Mouse (Mus musculus) midbrain, embryonic 12.5 days (tissue): ENCODE data around the gene Phrf1. TPM values are rescaled to one million over a fixed set of nuclear protein-coding genes. Genes with fewer than 3 reads are reported as not detected.
"Not testable (repeated sequence)": the region's sequence is repeated elsewhere in the genome, so short reads cannot be mapped to it uniquely, and the experiment has no call there.

Experiments used
- ATAC-seq: fragments of 200-750 bp; cut with Nextera tagmentation; 2 replicates; pipeline ENCODE4 v1.8.0; 2017; ENCODE audit warnings: low read depth, moderate TSS enrichment, moderate library complexity; ENCODE audit not compliant: low FRiP score
- H3K27ac ChIP-seq: fragments of 300-500 bp; sonication (generic); replicated peaks from 2 replicates; pipeline ENCODE4 v1.5.1; 2016; ENCODE audit warnings: mild to moderate bottlenecking
- H3K27me3 ChIP-seq: fragments of 300-500 bp; sonication (generic); 2 replicates; pipeline ENCODE4 v1.6.1; 2016; ENCODE audit warnings: mild to moderate bottlenecking
- H3K36me3 ChIP-seq: fragments of 300-500 bp; sonication (generic); 2 replicates; pipeline ENCODE4 v1.6.1; 2016
- H3K4me1 ChIP-seq: fragments of 300-500 bp; sonication (generic); 2 replicates; pipeline ENCODE4 v1.6.1; 2016
- H3K4me2 ChIP-seq: fragments of 300-500 bp; sonication (generic); replicated peaks from 2 replicates; pipeline ENCODE4 v1.6.1; 2016; ENCODE audit warnings: mild to moderate bottlenecking, moderate library complexity
- H3K4me3 ChIP-seq: fragments of 300-500 bp; sonication (generic); 2 replicates; pipeline ENCODE4 v1.5.1; 2016; ENCODE audit warnings: mild to moderate bottlenecking
- H3K9ac ChIP-seq: fragments of 300-500 bp; sonication (generic); replicated peaks from 2 replicates; pipeline ENCODE4 v1.6.1; 2016; ENCODE audit warnings: mild to moderate bottlenecking, moderate library complexity
- H3K9me3 ChIP-seq: fragments of 300-500 bp; sonication (generic); 2 replicates; pipeline ENCODE4 v1.6.1; 2016; ENCODE audit warnings: mild to moderate bottlenecking
- WGBS: fragments of 180-500 bp; shearing (Covaris S2); methylation state at CpG from one replicate; pipeline ENCODE4 v1.1.7; 2016; 5-methylcytosine and 5-hydroxymethylcytosine counted together
- polyA plus RNA-seq: library from polyadenylated mRNA; unstranded; fragments of >200 nt; fragmentation: Nextera tagmentation; extraction: Ambion mirVana; gene quantifications from 2 replicates; pipeline ENCODE4 v1.2.1, GENCODE M21; 2016

The Phrf1 gene
- polyA plus RNA-seq, 1 experiment from 2014 or later: 107 TPM

DNA sequence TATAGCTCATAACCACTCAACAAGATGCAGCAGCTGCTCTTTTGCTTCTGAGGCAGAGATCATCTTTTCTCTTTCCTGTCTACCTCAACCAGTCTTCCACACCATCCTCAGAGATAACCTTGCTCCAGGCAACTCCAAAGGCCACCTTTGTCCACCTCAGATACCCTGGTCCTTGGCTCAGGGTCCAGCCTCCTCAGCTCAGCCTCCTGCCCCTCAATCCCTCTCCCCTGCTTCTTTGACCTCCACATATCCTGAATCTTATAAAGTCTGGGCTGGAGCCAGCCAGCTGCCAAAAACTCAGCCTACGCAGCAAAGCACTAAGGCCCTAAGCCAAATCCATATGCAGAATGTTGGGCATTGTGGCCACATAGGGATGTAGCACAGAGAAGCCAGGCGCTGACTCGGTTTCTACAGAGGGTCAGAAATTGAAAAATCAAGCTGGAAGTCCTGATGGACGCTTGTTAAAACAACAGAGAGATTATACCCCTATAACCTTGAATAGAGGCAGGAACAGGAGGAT is 5.8 kb upstream of the Phrf1 start:
- Histone ChIP-seq H3K27me3 (no peaks in the 10 kb centered on the region), H3K27ac (peak overlapping the region; percentile 78; the same call in 1 of the 2 replicates), H3K9ac (no peak overlapping the region), H3K36me3 (peaks cover 22% of the 10 kb centered on the region), H3K4me2 (peak overlapping the region; percentile 84), H3K4me1 (peaks cover 23% of the 10 kb centered on the region), H3K9me3 (no peaks in the 10 kb centered on the region), H3K4me3 (no peak overlapping the region)
- ATAC-seq: no peak
- 90% methylated on average over 4 of the region's 4 CpGs for WGBS

DNA sequence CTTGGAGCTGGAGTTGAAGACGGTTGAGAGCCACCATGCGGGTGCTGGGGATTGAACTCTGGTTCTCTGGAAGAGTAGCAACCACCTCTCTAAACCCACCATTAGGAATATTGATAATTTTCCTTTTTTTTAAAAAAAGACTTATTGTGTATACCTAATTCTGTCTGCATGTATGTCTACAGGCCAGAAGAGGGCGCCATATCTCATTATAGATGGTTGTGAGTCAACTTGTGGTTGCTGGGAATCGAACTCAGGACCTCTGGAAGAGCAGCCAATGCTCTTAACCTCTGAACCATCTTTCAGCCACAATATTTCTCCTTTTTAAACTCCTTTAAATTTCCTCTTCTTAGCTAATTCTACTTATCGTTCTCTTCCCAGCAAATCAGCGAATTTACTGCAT is 2.0 kb upstream of the Phrf1 start:
- Histone ChIP-seq H3K9ac (no peak overlapping the region), H3K36me3 (peaks cover 8% of the 10 kb centered on the region)

DNA sequence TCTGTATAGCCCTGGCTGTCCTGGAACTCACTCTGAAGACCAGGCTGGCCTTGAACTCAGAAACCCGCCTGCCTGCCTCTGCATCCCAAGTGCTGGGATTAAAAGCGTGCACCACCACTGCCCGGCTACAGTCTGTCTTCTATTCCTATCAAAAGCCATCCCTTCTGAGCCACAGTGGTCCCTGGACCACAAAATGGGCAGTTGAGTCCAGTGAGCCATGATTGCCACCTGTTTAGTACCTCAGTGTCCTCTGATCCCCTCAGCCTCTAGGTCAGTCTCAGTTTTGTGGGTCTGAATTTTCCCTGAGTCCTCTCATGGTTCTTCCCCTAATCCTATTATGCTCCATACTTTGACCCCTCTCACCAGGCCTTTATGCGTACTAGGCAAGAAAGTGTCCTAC is 788 bp upstream of the Phrf1 start:
- no peak for ATAC-seq
- no peak overlapping the region for H3K9ac ChIP-seq
- peak overlapping the region; percentile 98 for H3K4me2 ChIP-seq
- 75% methylated on average over 4 of the region's 4 CpGs for WGBS
- no peaks in the 10 kb centered on the region for H3K9me3 ChIP-seq
- H3K4me3 ChIP-seq: peak overlapping the region; percentile 87; the same call in 1 of the 2 replicates
- H3K27ac ChIP-seq: 0 out of 2 replicates have a peak overlapping the region, but pooled peaks have one; percentile 94
- peaks cover 21% of the 10 kb centered on the region for H3K36me3 ChIP-seq
- no peaks in the 10 kb centered on the region for H3K27me3 ChIP-seq
- H3K4me1 ChIP-seq: peaks cover 16% of the 10 kb centered on the region

More for the DNA sequence above, 2.0 kb upstream of the Phrf1 start:
- Histone ChIP-seq H3K4me1 (peaks cover 27% of the 10 kb centered on the region), H3K4me2 (no peak overlapping the region), H3K27ac (no peak overlapping the region), H3K9me3 (no peaks in the 10 kb centered on the region), H3K27me3 (no peaks in the 10 kb centered on the region), H3K4me3 (no peak overlapping the region)
- no peak for ATAC-seq
- 83% methylated on average over 6 of the region's 6 CpGs for WGBS

DNA sequence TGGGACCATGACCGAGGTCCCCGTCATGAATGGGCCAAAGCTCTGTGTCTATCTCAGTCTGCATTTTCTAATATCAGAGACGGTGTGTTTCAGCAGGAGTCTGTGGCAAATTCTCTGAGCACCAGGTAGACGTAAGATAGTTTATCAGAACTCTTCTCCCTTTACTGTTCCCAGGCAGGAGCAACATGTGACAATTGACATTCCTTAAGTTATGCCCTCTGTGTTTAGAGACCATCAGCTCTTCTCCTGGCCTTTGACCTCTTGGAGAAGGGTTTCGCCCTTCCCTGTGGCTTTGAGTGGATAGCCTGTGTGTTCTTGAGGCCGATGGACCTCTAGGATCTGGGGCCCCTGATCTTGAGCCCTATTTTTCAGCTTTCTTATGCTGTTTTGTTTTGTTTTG is 1.1 kb downstream of the Phrf1 start:
- H3K4me1 ChIP-seq: peaks cover 16% of the 10 kb centered on the region
- H3K4me2 ChIP-seq: peak overlapping the region; percentile 98
- H3K9me3 ChIP-seq: no peaks in the 10 kb centered on the region
- H3K36me3 ChIP-seq: peaks cover 40% of the 10 kb centered on the region
- no peak for ATAC-seq
- WGBS: 64% methylated on average over 6 of the region's 6 CpGs
- H3K27me3 ChIP-seq: no peaks in the 10 kb centered on the region
- H3K27ac ChIP-seq: no peak overlapping the region
- peak overlapping the region; percentile 87 for H3K4me3 ChIP-seq
- peak overlapping the region; percentile 95 for H3K9ac ChIP-seq

DNA sequence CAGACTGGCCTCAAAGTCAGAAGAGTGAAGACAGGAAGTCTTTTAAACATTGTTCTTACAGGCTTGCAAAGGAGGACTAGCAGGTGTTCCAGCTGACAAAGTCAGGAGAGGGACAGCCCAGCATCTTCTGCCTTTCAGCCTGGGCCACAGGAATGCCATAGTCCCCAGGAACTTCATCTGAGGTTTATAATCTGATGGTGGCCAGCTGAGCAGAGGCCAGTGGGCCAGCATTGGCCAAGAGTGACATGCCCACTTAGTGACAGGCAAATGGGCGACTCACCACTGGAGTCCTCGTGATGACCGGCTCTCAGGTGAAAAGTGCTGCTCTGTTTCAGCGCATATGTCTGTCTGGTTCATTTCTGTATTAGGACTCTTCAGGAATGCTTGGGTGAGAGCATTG is 2.0 kb downstream of the Phrf1 start:
- H3K4me1 ChIP-seq: peaks cover 16% of the 10 kb centered on the region
- no peak overlapping the region for H3K27ac ChIP-seq
- no peak overlapping the region for H3K4me3 ChIP-seq
- H3K9me3 ChIP-seq: no peaks in the 10 kb centered on the region
- ATAC-seq: no peak
- 0 out of 2 replicates have a peak overlapping the region, but pooled peaks have one; percentile 98 for H3K4me2 ChIP-seq
- H3K27me3 ChIP-seq: no peaks in the 10 kb centered on the region
- peaks cover 49% of the 10 kb centered on the region for H3K36me3 ChIP-seq
- H3K9ac ChIP-seq: no peak overlapping the region
- WGBS: 96% methylated on average over 4 of the region's 4 CpGs

DNA sequence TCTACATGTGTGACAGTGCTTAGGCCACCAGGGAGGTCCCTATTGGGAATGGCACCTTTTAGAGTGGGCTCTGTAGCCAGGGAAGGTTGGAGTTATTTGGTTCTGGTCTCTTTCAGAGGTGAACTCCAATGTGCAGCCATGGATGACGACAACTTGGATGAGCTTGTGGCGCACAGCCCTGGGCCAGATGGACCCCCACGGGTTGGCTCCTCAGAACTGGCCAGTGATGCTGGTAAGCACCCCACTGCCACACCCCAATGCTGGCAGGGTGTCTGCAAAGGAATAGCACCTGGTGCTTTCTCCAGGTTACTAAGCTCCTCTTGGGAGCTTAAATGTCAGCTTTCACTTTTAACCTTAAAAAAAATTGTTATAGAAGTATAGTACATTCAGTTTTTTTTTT is 2.5 kb downstream of the Phrf1 start:
- no peak for ATAC-seq
- H3K4me3 ChIP-seq: no peak overlapping the region
- no peaks in the 10 kb centered on the region for H3K27me3 ChIP-seq
- WGBS: 94% methylated on average over 3 of the region's 3 CpGs
- peaks cover 16% of the 10 kb centered on the region for H3K4me1 ChIP-seq
- H3K4me2 ChIP-seq: no peak overlapping the region
- H3K9ac ChIP-seq: no peak overlapping the region
- no peaks in the 10 kb centered on the region for H3K9me3 ChIP-seq
- peaks cover 54% of the 10 kb centered on the region for H3K36me3 ChIP-seq
- no peak overlapping the region for H3K27ac ChIP-seq

DNA sequence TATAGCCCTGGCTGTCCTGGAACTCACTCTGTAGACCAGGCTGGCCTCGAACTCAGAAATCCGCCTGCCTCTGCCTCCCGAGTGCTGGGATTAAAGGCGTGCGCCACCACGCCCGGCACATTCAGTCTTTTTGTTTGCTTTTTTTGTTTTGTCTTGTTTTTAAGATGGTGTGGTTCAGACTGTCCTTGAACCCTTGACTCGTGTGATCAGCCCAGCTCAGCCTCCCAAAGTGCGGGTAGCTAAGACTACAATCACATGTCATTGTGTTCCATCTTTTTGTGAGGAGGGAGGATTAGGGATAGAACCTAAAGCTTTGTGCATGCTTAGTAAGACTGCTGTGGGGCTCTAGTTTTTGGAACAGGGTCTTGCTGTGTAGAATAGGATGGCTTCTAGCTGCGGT is 3.0 kb downstream of the Phrf1 start:
- Histone ChIP-seq H3K27ac (no peak overlapping the region), H3K9me3 (no peaks in the 10 kb centered on the region), H3K36me3 (peaks cover 56% of the 10 kb centered on the region), H3K27me3 (no peaks in the 10 kb centered on the region), H3K9ac (no peak overlapping the region), H3K4me2 (no peak overlapping the region), H3K4me1 (peaks cover 16% of the 10 kb centered on the region), H3K4me3 (no peak overlapping the region)
- WGBS: 94% methylated on average over 9 of the region's 10 CpGs
- ATAC-seq: no peak

DNA sequence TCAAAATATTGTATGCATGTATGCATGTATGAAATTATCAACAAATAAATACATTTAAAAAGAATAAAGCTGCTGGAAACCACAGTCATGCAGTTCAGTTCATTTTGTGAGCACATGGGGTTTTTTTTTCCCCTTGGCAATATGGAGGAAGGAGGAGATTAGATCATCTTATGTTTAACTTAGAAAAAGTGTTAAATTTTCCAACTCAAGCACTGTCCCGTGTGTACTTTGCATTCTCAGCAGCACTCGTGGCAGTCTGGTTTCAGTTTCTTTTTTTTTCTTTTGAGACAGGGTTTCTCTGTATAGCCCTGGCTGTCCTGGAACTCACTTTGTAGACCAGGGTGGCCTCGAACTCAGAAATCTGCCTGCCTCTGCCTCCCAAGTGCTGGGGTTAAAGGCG is 21.9 kb downstream of the Phrf1 start:
- ATAC-seq, H3K27ac ChIP-seq, H3K4me1 ChIP-seq, H3K4me3 ChIP-seq, H3K9ac ChIP-seq, H3K9me3 ChIP-seq, H3K4me2 ChIP-seq, H3K27me3 ChIP-seq: not testable (repeated sequence)
- peaks cover 88% of the 10 kb centered on the region for H3K36me3 ChIP-seq
- over 99% methylated on average over 4 of the region's 4 CpGs for WGBS

DNA sequence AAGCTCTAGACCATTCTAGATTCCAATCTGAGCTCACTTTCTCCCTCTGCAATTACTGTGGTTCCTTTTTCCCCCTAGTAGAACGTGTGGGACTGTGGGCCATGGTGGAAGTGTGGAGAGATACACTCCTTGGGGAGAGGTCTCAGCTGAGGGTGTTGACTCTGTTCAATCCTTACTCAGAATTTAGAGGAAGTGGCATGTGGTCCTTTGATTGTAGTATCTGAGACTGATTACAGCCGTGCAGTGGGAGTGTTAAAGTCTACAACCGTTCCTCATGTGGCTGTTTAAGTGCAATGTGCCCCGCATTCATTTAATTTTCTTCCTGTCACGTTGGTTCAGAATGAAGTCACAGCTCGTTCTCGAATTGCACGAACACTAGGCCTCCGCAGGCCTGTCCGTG is 27.6 kb downstream of the Phrf1 start:
- 91% methylated on average over 10 of the region's 10 CpGs for WGBS
- H3K27me3 ChIP-seq: no peaks in the 10 kb centered on the region
- H3K9me3 ChIP-seq: no peaks in the 10 kb centered on the region
- peaks cover 88% of the 10 kb centered on the region for H3K36me3 ChIP-seq
- H3K9ac ChIP-seq: no peak overlapping the region
- no peak overlapping the region for H3K27ac ChIP-seq
- no peak overlapping the region for H3K4me2 ChIP-seq
- H3K4me1 ChIP-seq: no peaks in the 10 kb centered on the region
- H3K4me3 ChIP-seq: no peak overlapping the region
- no peak for ATAC-seq

DNA sequence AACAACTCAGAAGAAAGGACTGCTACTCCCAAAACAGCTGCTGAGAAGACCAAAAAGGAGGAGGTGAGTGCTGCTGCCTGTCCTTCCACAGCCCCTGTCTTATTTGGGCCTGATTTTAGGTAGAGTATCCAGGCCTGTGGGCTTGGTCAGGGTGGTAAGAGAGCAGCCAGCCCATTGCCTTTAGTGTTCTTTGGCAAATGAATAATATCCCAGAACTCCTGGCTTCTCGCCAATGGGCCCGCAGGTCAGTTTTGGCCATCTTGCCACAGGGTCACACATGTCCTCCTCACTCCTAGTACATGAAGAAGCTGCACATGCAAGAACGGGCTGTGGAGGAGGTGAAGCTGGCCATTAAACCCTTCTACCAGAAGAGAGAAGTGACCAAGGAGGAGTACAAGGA is 32.9 kb downstream of the Phrf1 start:
- no peak overlapping the region for H3K4me3 ChIP-seq
- peaks cover 9% of the 10 kb centered on the region; the same call in 1 of the 2 replicates for H3K4me1 ChIP-seq
- H3K4me2 ChIP-seq: no peak overlapping the region
- ATAC-seq: no peak
- no peak overlapping the region for H3K27ac ChIP-seq
- peaks cover 82% of the 10 kb centered on the region for H3K36me3 ChIP-seq
- 89% methylated on average over 3 of the region's 3 CpGs for WGBS
- no peaks in the 10 kb centered on the region for H3K9me3 ChIP-seq
- 0 out of 2 replicates have a peak, but pooled peaks cover 3% of the 10 kb centered on the region for H3K27me3 ChIP-seq
- H3K9ac ChIP-seq: no peak overlapping the region

DNA sequence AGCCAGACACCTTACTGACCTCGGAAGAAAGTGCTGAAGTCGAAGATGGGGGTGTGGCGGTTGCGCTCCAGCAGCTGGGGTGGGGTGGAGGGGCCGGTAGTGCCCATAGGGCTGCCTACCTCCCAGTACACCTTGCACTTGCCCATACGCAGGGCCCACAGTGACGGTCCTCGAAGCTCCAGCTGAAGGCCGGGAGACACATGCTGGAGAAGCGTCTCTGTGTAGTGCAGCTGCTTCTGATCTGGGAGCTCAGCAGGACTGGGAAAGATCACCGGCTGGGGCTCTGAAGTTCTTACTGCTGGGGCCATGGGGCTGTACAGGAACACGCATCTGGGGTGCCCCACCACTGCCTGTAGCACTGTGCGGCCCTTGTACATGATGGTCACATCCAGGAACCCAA is 35.1 kb downstream of the Phrf1 start:
- Histone ChIP-seq H3K4me2 (no peak overlapping the region), H3K36me3 (peaks cover 60% of the 10 kb centered on the region), H3K27ac (no peak overlapping the region), H3K9ac (no peak overlapping the region), H3K4me1 (peaks cover 9% of the 10 kb centered on the region; the same call in 1 of the 2 replicates), H3K4me3 (no peak overlapping the region), H3K9me3 (no peaks in the 10 kb centered on the region), H3K27me3 (0 out of 2 replicates have a peak, but pooled peaks cover 3% of the 10 kb centered on the region)
- 86% methylated on average over 13 of the region's 13 CpGs for WGBS
- ATAC-seq: no peak

DNA sequence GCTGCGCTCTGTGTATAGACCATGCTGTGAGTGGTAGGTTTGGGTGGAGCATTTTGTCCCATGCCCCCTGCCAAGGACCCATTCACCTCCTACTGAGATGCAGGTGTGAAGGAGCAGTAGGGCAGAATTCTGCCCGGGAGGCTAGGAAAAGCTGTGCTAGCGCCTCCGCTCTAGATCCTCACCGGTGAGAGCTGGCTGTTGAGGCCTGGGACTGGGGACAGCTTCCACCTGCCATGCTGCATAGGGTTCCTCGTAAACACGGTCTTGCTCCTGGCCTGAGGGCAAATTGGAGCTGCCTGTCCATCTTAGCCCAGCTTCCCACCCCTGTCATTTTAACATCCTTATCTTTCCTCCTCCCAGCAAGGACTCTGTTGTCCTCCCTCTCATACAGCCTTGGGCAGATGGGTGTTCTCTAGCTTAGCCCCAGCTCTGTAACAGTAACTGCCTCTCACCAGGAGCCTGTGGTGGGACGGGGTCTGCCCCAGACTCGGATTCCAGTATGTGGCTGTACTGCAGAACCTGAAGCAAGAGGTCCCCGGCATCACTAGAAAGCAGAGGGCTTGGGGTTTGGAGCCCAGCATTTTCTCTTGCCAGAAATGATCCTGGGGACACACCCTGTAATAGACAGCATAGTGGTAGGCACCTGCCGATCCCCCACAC is 35.6 kb downstream of the Phrf1 start:
- H3K36me3 ChIP-seq: peaks cover 55% of the 10 kb centered on the region
- 0 out of 2 replicates have a peak, but pooled peaks cover 3% of the 10 kb centered on the region for H3K27me3 ChIP-seq
- no peak for ATAC-seq
- H3K9me3 ChIP-seq: no peaks in the 10 kb centered on the region
- H3K4me3 ChIP-seq: no peak overlapping the region
- no peak overlapping the region for H3K9ac ChIP-seq
- 76% methylated on average over 11 of the region's 11 CpGs for WGBS
- H3K4me2 ChIP-seq: no peak overlapping the region
- peaks cover 9% of the 10 kb centered on the region; the same call in 1 of the 2 replicates for H3K4me1 ChIP-seq
- H3K27ac ChIP-seq: no peak overlapping the region
